Mouse (Mus musculus): Measurements from ENCODE around the gene Atf6.

DNA sequence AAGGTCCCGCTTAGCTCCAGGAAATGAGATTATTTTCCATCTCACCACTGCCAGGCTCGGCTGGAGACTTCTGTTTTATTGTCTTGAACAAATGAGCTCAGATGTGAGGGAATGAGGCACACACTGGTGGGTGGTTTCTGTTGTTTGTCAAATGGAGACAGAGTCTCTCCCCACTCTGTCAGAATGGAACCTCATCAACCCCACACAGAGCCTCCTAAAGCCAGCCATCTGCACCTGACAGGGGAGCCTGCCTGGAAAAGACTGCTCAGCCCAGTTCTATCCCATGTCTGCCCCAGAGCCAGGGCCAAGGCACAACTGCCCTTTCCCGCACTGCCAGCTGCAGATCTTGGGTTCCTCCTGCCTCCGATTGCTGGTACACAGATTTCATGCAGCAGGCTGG lies 188.7 kb downstream of the Atf6 start:
- TF ChIP-seq CTCF (IDR thresholded peaks at IDR 0.05; ENCODE audit: low read depth) (no peak), EP300 (IDR thresholded peaks at IDR 0.05; ENCODE audit: low read depth) (no peak)

All from liver, postnatal 0 days (tissue).